Mouse (Mus musculus): ENCODE measurements around the gene Pdzd2. TPM values are rescaled to one million over a fixed set of nuclear protein-coding genes. Genes with fewer than 3 reads are reported as not detected.

The Pdzd2 gene
- polyA plus RNA-seq, 1 experiment: 2.4 TPM

DNA sequence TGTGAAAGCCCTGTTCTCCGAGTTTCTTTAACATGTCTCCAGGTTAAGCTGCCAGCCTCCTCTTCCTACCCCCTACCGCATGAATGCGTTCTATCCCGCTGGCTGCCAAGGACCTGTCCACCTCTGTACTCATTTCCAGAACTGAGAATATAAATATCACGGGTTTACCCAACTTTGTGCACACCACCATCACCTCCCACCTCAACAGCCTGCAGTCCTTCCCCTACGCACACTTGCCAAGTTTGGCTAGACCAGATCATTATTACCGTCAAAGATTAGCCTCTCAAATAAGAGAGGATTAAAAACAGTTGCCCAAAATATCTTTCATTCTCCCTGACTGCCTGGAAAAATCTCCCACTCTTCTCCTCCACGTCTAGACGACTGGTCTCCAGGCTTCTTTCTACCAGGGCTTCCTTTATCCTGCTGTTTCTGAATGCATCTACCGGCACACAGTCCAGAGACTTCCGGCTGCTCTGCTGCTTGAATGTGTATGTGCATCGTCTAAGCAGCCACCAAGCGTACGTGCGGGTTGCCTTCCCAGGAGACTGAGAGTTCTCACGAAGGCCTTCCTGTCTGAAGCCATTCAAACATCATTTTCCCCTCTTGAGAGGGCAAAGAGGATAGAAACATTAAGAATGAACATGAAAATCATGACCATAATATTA, 324.1 kb downstream of the Pdzd2 start:
- Histone ChIP-seq H3K27ac (ENCODE audit: insufficient read depth, low read length) (no peak overlapping the region), H3K4me3 (ENCODE audit: insufficient read depth, low read length) (no peak overlapping the region), H3K4me1 (ENCODE audit: control insufficient read depth, insufficient read depth, low read length) (no peaks in the 10 kb centered on the region)
- TF ChIP-seq CTCF (IDR thresholded peaks at IDR 0.05; ENCODE audit: borderline replicate concordance, insufficient read depth, low read length) (no peak), POLR2A (IDR thresholded peaks at IDR 0.05; ENCODE audit: low read depth, low read length) (no peak)

DNA sequence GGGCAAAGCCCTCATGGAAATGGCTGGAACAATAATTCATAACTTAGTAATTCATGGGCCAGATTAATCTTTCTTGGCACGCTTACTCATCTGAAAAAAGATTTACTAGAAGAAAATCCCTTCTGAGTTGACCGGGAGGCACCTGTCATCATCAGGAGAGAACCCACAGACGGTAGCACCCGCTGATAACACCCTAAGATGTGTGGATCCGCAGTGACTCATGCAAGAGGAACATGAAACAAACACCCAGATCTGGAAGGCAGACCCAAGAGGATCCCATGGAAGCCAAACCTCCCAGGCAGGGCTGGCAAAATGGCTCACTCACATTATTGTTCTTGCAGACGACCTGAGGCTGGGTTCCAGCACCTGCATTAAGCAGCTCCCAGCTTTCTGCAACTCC, 325.0 kb downstream of the Pdzd2 start:
- no peak overlapping the region for H3K27ac ChIP-seq (ENCODE audit: insufficient read depth, low read length)
- H3K4me3 ChIP-seq (ENCODE audit: insufficient read depth, low read length): no peak overlapping the region
- TF ChIP-seq CTCF (IDR thresholded peaks at IDR 0.05; ENCODE audit: borderline replicate concordance, insufficient read depth, low read length): no peak
- H3K4me1 ChIP-seq (ENCODE audit: control insufficient read depth, insufficient read depth, low read length): no peaks in the 10 kb centered on the region

- TF ChIP-seq CTCF (IDR thresholded peaks at IDR 0.05; ENCODE audit: borderline replicate concordance, insufficient read depth, low read length) (no peak), POLR2A (IDR thresholded peaks at IDR 0.05; ENCODE audit: low read depth, low read length) (no peak)
- Histone ChIP-seq H3K27ac (ENCODE audit: insufficient read depth, low read length) (no peak overlapping the region), H3K4me1 (ENCODE audit: control insufficient read depth, insufficient read depth, low read length) (no peaks in the 10 kb centered on the region), H3K4me3 (ENCODE audit: insufficient read depth, low read length) (no peak overlapping the region)
These were observed 331.5 kb downstream of the Pdzd2 start for GRCm38 (mm10) chr15:12408205-12408604.

DNA sequence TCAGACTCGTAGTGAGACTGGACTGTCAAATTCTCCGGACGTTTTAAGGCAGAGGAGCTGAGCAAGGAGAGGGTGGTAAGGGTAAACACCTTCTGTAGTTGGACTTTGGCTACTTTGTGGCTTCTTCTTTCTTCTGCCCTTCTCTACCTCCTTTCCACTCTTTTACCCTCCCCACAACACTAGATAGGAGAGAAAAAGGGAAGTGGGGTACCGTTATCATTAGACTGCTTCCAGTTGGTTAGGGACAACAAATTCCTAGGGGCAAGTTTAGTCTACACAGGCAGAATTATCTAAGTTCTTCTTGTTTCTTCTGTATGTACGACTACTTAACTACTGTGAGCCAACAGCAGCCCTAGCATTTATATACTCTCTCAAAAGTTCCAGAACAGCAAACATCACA, 334.1 kb downstream of the Pdzd2 start:
- H3K4me1 ChIP-seq (ENCODE audit: control insufficient read depth, insufficient read depth, low read length): no peaks in the 10 kb centered on the region
- H3K27ac ChIP-seq (ENCODE audit: insufficient read depth, low read length): no peak overlapping the region
- H3K4me3 ChIP-seq (ENCODE audit: insufficient read depth, low read length): no peak overlapping the region
- no peak for TF ChIP-seq CTCF (IDR thresholded peaks at IDR 0.05; ENCODE audit: borderline replicate concordance, insufficient read depth, low read length)
- no peak for TF ChIP-seq POLR2A (IDR thresholded peaks at IDR 0.05; ENCODE audit: low read depth, low read length)

GRCm38 (mm10) chr15:12397032-12397431, 342.7 kb downstream of the Pdzd2 start:
- TF ChIP-seq POLR2A (IDR thresholded peaks at IDR 0.05; ENCODE audit: low read depth, low read length) (no peak), CTCF (IDR thresholded peaks at IDR 0.05; ENCODE audit: borderline replicate concordance, insufficient read depth, low read length) (no peak)
- no peak overlapping the region for H3K4me3 ChIP-seq (ENCODE audit: insufficient read depth, low read length)
- H3K27ac ChIP-seq (ENCODE audit: insufficient read depth, low read length): no peak overlapping the region
- no peaks in the 10 kb centered on the region for H3K4me1 ChIP-seq (ENCODE audit: control insufficient read depth, insufficient read depth, low read length)

DNA sequence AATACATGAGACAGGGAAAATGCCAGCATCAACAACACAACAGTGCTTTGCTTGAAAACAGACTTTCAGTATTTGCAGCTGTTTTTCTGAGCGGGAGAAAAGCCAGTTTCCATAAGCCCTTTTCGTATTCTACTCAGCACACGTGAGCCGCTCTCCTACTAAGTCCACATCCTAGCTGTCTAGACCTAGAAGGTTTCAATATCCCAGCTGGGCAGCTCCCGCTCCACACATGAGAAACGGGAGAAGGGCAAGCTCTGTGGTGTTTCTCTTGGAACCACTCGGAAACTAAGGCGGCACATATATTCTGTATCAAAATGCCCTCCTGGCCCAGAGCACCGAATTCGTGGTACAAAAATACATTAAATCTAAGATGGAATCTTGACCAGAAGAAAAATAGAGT, 345.0 kb downstream of the Pdzd2 start:
- Histone ChIP-seq H3K27ac (ENCODE audit: insufficient read depth, low read length) (no peak overlapping the region), H3K4me3 (ENCODE audit: insufficient read depth, low read length) (no peak overlapping the region), H3K4me1 (ENCODE audit: control insufficient read depth, insufficient read depth, low read length) (no peaks in the 10 kb centered on the region)
- TF ChIP-seq CTCF (IDR thresholded peaks at IDR 0.05; ENCODE audit: borderline replicate concordance, insufficient read depth, low read length) (no peak), POLR2A (IDR thresholded peaks at IDR 0.05; ENCODE audit: low read depth, low read length) (no peak)

DNA sequence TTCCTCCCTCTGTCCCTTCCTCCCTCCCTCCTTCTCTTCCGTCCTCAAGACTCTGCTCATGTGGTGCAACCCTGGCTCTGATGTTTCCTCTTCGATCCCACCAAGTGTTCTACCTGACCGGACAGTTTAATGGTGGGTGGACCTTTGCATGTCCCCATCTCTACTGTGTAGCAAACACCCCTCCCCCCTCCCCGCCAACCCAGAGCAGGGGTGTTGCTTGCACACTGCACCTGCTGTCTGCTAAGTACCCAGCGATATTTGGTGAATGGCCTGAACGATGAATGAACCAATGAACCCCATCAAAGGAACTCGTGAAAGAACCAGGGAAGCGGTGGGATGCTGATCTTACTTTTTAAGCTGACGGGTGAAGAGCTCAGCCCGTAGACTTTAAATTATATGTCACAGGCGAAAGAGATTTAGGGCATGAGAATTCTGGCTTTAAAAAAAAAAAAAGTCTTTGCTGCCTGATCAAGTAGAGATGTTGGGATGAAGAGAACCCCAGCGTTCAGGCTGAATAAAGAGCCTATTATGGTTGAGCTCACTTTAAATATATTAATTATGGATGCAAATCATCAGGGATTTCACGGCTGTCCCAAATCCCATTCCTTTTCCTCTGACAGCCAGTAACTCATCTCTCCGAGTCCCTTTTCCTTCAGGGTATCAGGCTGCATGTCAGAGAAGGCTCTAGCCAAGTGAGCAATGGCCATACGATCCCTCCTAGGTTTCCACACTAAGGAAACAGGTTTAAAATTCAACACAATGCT, 350.8 kb downstream of the Pdzd2 start:
- H3K4me1 ChIP-seq (ENCODE audit: control insufficient read depth, insufficient read depth, low read length): no peaks in the 10 kb centered on the region
- H3K4me3 ChIP-seq (ENCODE audit: insufficient read depth, low read length): no peak overlapping the region
- no peak for TF ChIP-seq CTCF (IDR thresholded peaks at IDR 0.05; ENCODE audit: borderline replicate concordance, insufficient read depth, low read length)
- no peak for TF ChIP-seq POLR2A (IDR thresholded peaks at IDR 0.05; ENCODE audit: low read depth, low read length)
- H3K27ac ChIP-seq (ENCODE audit: insufficient read depth, low read length): no peak overlapping the region

- no peak overlapping the region for H3K27ac ChIP-seq (ENCODE audit: insufficient read depth, low read length)
- no peak for TF ChIP-seq CTCF (IDR thresholded peaks at IDR 0.05; ENCODE audit: borderline replicate concordance, insufficient read depth, low read length)
- TF ChIP-seq POLR2A (IDR thresholded peaks at IDR 0.05; ENCODE audit: low read depth, low read length): no peak
- H3K4me3 ChIP-seq (ENCODE audit: insufficient read depth, low read length): no peak overlapping the region
- H3K4me1 ChIP-seq (ENCODE audit: control insufficient read depth, insufficient read depth, low read length): no peaks in the 10 kb centered on the region
These were observed 355.0 kb downstream of the Pdzd2 start for GRCm38 (mm10) chr15:12384679-12385078.

- Histone ChIP-seq H3K27ac (ENCODE audit: insufficient read depth, low read length) (no peak overlapping the region), H3K4me3 (ENCODE audit: insufficient read depth, low read length) (no peak overlapping the region), H3K4me1 (ENCODE audit: control insufficient read depth, insufficient read depth, low read length) (no peaks in the 10 kb centered on the region)
- TF ChIP-seq POLR2A (IDR thresholded peaks at IDR 0.05; ENCODE audit: low read depth, low read length): no peak
- no peak for TF ChIP-seq CTCF (IDR thresholded peaks at IDR 0.05; ENCODE audit: borderline replicate concordance, insufficient read depth, low read length)
These were observed 359.2 kb downstream of the Pdzd2 start for GRCm38 (mm10) chr15:12380548-12380947.

GRCm38 (mm10) chr15:12380057-12380456, 359.7 kb downstream of the Pdzd2 start:
- no peak overlapping the region for H3K4me3 ChIP-seq (ENCODE audit: insufficient read depth, low read length)
- TF ChIP-seq CTCF (IDR thresholded peaks at IDR 0.05; ENCODE audit: borderline replicate concordance, insufficient read depth, low read length) (no peak), POLR2A (IDR thresholded peaks at IDR 0.05; ENCODE audit: low read depth, low read length) (no peak)
- no peak overlapping the region for H3K27ac ChIP-seq (ENCODE audit: insufficient read depth, low read length)
- no peaks in the 10 kb centered on the region for H3K4me1 ChIP-seq (ENCODE audit: control insufficient read depth, insufficient read depth, low read length)

Measured in embryonic fibroblast, embryonic 13.5 days (primary cell).